Mouse (Mus musculus) layer of hippocampus, postnatal 10 days (tissue): ENCODE results near the gene Vps16. TPM values are rescaled to one million over a fixed set of nuclear protein-coding genes. Genes with fewer than 3 reads are reported as not detected.

Experiments
- DNase-seq, 2 experiments: peaks; one replicate each; pipeline ENCODE4 v3.0.0; 2021; ENCODE audit warnings: low spot score in 2 of 2
- total RNA-seq, 2 experiments: library from RNA; stranded (reverse); gene quantifications; 2 replicates each; pipeline ENCODE4 v1.2.3; 2021

The Vps16 gene
- total RNA-seq, 2 experiments from 2014 or later = 87.1 to 98.7 TPM

GRCm38 (mm10) chr2:130457871-130458270 lies 33.7 kb downstream of the Vps16 start:
- DNase-seq = no peak

- no peak for DNase-seq
These were observed 35.4 kb downstream of the Vps16 start for GRCm38 (mm10) chr2:130459576-130459975.

GRCm38 (mm10) chr2:130461287-130462071 lies 37.3 kb downstream of the Vps16 start:
- DNase-seq = no peak

- DNase-seq = no peak
These were observed 42.3 kb downstream of the Vps16 start for GRCm38 (mm10) chr2:130466438-130466837.

- no peak for DNase-seq
These were observed 45.2 kb downstream of the Vps16 start for GRCm38 (mm10) chr2:130469366-130469765.

- no peak for DNase-seq
These were observed 45.8 kb downstream of the Vps16 start for GRCm38 (mm10) chr2:130469935-130470334.

GRCm38 (mm10) chr2:130472908-130473510 lies 48.9 kb downstream of the Vps16 start:
- DNase-seq = no peak

- DNase-seq = no peak
These were observed 51.6 kb downstream of the Vps16 start for GRCm38 (mm10) chr2:130475764-130476163.

GRCm38 (mm10) chr2:130476666-130477297 lies 52.6 kb downstream of the Vps16 start:
- no peak for DNase-seq

- no peak for DNase-seq
These were observed 58.0 kb downstream of the Vps16 start for GRCm38 (mm10) chr2:130482177-130482576.

- DNase-seq = no peak
These were observed 58.6 kb downstream of the Vps16 start for GRCm38 (mm10) chr2:130482700-130483099.

- DNase-seq = no peak
These were observed 60.1 kb downstream of the Vps16 start for GRCm38 (mm10) chr2:130484206-130484605.

- no peak for DNase-seq
These were observed 63.9 kb downstream of the Vps16 start for GRCm38 (mm10) chr2:130488002-130488401.

GRCm38 (mm10) chr2:130488600-130488999 lies 64.5 kb downstream of the Vps16 start:
- DNase-seq = no peak

- DNase-seq = no peak
These were observed 67.0 kb downstream of the Vps16 start for GRCm38 (mm10) chr2:130491162-130491561.

GRCm38 (mm10) chr2:130491587-130491986 lies 67.4 kb downstream of the Vps16 start:
- DNase-seq = peak; percentile 64 to 75

Other genes with a start within 250 kb of the Vps16 start
- gene Snrpb, start 244.9 kb upstream of the Vps16 start, total RNA-seq = 100 to 1,000 TPM; 103 to 106 TPM
- not detected for gene Tmc2, start 229.1 kb upstream of the Vps16 start, total RNA-seq
- 100 to 1,000 TPM; 171 to 187 TPM for gene Nop56, start 149.9 kb upstream of the Vps16 start, total RNA-seq
- gene Idh3b, start 139.8 kb upstream of the Vps16 start, total RNA-seq = 100 to 1,000 TPM; 228 to 246 TPM
- 10 to 100 TPM; 15.6 to 16.2 TPM for gene Ebf4, start 129.2 kb upstream of the Vps16 start, total RNA-seq
- 10 to 100 TPM; 16.9 to 20.0 TPM for gene Cpxm1, start 26.8 kb upstream of the Vps16 start, total RNA-seq
- gene Gm28372, start 19.1 kb upstream of the Vps16 start, total RNA-seq = not detected
- not detected for gene 1700020A23Rik, start 19.1 kb upstream of the Vps16 start, total RNA-seq
- not detected for gene Tmem239, start 17.9 kb upstream of the Vps16 start, total RNA-seq
- gene Pced1a, start 362 bp downstream of the Vps16 start, total RNA-seq = 10 to 100 TPM; 19.1 to 23.3 TPM
- gene Ptpra, start 25.9 kb downstream of the Vps16 start, total RNA-seq = 100 to 1,000 TPM; 283 to 297 TPM
- gene Mrps26, start 139.4 kb downstream of the Vps16 start, total RNA-seq = 10 to 100 TPM; 73.6 to 81.5 TPM
- gene Oxt, start 151.8 kb downstream of the Vps16 start, total RNA-seq = not detected
- not detected for gene Avp, start 158.2 kb downstream of the Vps16 start, total RNA-seq
- gene Fastkd5, start 205.7 kb downstream of the Vps16 start, total RNA-seq = 1 to 10 TPM; 8.1 to 8.7 TPM
- 1 to 10 TPM; 7.4 to 8.2 TPM for gene Ubox5, start 205.7 kb downstream of the Vps16 start, total RNA-seq
- gene Lzts3, start 218.5 kb downstream of the Vps16 start, total RNA-seq = 10 to 100 TPM; 43.9 to 50.5 TPM
- 10 to 100 TPM; 57.9 to 71.9 TPM for gene Ddrgk1, start 240.3 kb downstream of the Vps16 start, total RNA-seq
- 10 to 100 TPM; 39.5 to 43.4 TPM for gene Itpa, start 243.3 kb downstream of the Vps16 start, total RNA-seq